Mouse (Mus musculus) ZHBTc4 (cell line): Measurements from ENCODE around the gene Mitd1.

Experiments used
- DNase-seq: peaks from one replicate; pipeline ENCODE4 v3.0.0-alpha.2; 2011; ENCODE audit warnings: low read depth, low spot score

The Mitd1 gene

GRCm38 (mm10) chr1:37867684-37868322, 22.4 kb downstream of the Mitd1 start:
- no peak for DNase-seq

DNA sequence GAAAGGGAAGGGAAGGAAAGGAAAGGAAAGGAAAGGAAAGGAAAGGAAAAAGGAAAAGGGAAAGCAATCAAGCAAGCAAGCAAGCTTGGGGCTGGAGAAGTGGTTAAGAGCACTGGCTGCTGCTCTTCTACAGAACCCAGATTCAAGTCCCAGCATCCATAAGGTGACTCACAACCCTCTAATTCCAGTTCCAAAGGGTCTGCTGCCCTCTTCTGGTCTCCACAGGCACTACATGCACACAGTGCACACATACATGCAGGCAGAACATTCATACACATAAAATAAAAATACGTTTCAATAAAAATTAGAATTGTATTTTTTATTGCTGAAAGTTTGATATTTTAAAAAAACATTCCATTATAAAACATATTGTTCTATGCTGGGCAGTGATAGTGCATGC, 23.2 kb downstream of the Mitd1 start:
- peak; percentile 82 for DNase-seq

GRCm38 (mm10) chr1:37866286-37866685, 23.9 kb downstream of the Mitd1 start, which contains the start of gene Tsga10:
Tsga10 (minus strand) TSS chr1:37866429.
- DNase-seq, result no peak

DNA sequence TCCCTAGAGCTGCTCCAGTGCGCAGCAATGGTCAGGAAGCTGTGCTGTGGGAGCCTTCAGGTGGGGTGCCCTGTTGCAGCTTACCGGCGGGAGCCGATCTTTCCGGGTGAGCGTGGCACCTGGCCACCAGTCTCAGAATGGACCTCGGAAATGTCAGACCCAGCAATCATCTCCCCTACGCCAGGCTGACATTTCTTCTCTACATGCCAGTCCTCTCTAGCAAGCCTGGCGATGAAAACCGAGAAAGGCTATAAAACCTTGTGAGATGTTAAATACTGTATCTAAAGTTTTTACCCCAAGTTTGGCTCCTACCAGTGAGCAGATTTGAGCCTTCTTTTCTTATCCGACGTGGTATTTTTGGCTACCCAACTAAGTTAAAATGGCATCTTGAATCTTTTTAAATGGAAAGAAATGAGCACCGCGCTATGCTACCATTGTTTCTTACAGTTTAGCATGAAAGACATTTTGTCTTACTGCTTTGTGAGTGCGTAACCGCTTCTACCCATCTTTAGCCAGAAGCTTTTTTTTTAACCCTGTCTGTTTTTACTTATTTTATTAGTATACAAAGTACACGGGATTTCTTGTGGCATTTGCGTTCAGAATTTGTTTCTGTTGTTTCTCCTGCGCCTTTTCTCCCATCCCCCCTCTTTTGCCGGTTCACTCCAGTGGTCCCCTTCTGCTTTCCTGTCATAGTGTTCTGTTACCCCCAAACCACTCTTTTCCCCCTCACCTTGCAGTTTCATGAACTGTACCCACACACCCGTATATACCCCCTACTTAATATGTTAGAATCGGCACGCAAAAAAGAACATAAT, 24.6 kb downstream of the Mitd1 start:
- DNase-seq, result no peak

DNA sequence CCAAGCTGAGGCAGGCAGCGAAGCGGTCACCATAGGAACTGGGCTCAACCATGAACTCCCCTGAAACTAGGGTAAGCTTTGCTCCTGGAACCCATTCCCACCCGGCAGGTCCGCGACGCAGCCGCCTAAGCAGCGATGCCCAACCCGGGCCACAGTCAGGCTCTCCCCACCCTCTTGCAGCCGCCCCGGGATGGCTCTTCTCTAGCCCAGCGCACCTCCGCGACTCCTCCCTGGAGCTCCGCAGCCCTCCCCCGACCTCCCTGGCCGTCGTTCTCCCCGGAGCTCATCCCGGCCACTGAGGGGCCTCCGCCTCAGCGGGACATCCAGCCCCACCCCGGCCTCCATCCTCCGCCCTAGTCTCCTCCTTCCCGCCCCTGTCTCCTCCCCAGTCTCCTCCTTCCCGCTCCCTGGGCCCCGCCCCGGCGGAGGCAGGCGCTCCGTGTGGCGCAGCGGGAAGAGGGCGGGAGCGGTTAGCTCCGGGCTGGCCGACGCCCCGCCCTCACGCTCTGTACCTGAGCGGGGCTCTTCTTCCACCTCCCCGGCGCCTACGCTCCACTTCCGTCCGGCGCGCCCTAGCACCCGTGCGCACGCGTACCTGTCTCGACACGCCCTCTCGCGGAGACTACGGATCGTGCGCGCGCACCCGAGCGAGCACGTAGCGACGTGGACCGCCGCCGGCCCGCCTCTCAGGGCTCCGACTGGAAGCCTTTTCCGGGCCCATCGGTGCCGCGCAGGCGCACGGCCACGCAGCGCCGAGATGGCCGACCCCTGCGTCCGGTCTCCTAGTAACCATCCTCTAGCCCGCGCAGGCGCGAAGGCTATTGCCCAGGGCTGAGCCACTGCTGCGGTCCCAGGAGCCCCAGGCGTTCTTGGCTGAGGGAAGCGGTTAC, 25.5 kb downstream of the Mitd1 start:
- DNase-seq, result peak; percentile 100

- DNase-seq, result no peak
Observed at GRCm38 (mm10) chr1:37850696-37851095, 39.5 kb downstream of the Mitd1 start.

DNA sequence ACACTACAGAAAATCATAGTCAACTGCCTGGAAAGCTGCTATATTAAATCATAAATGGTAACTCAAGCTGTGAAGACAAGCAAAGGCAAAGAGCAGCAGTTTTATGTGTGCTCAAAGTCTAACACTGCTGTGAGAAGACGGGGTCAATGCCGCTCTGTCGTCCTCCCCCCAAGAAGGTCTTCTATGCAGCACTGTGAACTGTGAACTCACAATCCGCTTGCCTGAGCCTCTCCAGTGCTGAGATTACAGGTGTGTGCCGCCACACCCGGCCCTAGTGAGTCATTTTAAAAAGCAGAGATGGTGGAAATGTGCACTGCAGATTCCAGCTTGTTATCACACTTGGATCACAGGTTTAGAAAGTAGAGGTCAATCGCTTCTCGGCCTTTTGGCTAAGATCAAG, 43.3 kb downstream of the Mitd1 start:
- DNase-seq, result no peak

- DNase-seq, result no peak
Observed at GRCm38 (mm10) chr1:37831681-37832080, 58.5 kb downstream of the Mitd1 start.
